Mouse (Mus musculus): Measurements from ENCODE around the gene Gfap.

GRCm38 (mm10) chr11:102918077-102918476, 17.4 kb upstream of the Gfap start:
- TF ChIP-seq POLR2A (IDR thresholded peaks at IDR 0.05; ENCODE audit: insufficient read length, low read depth), result no peak
- no peak for TF ChIP-seq MAX (IDR thresholded peaks at IDR 0.05; ENCODE audit: low read depth)
- TF ChIP-seq USF1 (IDR thresholded peaks at IDR 0.05; ENCODE audit: low read depth), result no peak
- no peak for TF ChIP-seq TCF12 (IDR thresholded peaks at IDR 0.05; ENCODE audit: insufficient read depth, poor library complexity, severe bottlenecking)
- no peak for TF ChIP-seq MYOG (IDR thresholded peaks at IDR 0.05; ENCODE audit: control insufficient read depth in 1 of 3, insufficient read depth in 1 of 3, insufficient read length in 2 of 3, low read depth in 2 of 3)
- TF ChIP-seq E2F4 (IDR thresholded peaks at IDR 0.05; ENCODE audit: insufficient read depth), result no peak
- TF ChIP-seq POLR2AphosphoS2 (IDR thresholded peaks at IDR 0.05; ENCODE audit: insufficient read length, low read depth), result no peak

Data from myocyte (in vitro differentiated cells).